Mouse (Mus musculus) erythroblast, embryonic 14.5 days (primary cell): ENCODE data around the gene Ypel5.

Experiments
- GATA1 ChIP-seq: IDR thresholded peaks from 2 replicates; pipeline ENCODE4 v1.6.1; 2012; ENCODE audit warnings: low read length, inconsistent platforms, mixed read lengths
- TAL1 ChIP-seq: IDR thresholded peaks from 3 replicates; pipeline ENCODE4 v1.6.1; 2012; ENCODE audit warnings: low read length, inconsistent platforms, mixed read lengths

- no peak for TF ChIP-seq TAL1
- no peak for TF ChIP-seq GATA1
These were observed 8.1 kb downstream of the Ypel5 start for GRCm38 (mm10) chr17:72844393-72844792.
